Mouse (Mus musculus) heart, adult 2 months (tissue): ENCODE results near the gene Ubap1. TPM values are rescaled to one million over a fixed set of nuclear protein-coding genes. Genes with fewer than 3 reads are reported as not detected.

Experiments used
- DNase-seq, 2 experiments: peaks; one replicate each; pipeline ENCODE4 v3.0.0; 2021
- H3K27ac ChIP-seq: fragments of 200-600 bp; 2 replicates; pipeline ENCODE4 v1.8.1; 2022
- H3K27me3 ChIP-seq: fragments of 200-500 bp; 2 replicates; pipeline ENCODE4 v1.6.1; 2012; ENCODE audit warnings: mild to moderate bottlenecking, low read length, inconsistent platforms, mixed read lengths; ENCODE audit not compliant: control insufficient read depth, insufficient read depth
- H3K36me3 ChIP-seq: fragments of 200-500 bp; 2 replicates; pipeline ENCODE4 v1.6.1; 2012; ENCODE audit warnings: low read length, inconsistent platforms; ENCODE audit not compliant: control insufficient read depth, insufficient read depth
- H3K4me1 ChIP-seq: fragments of 200-500 bp; 2 replicates; pipeline ENCODE4 v1.6.1; 2011; ENCODE audit warnings: low read length; ENCODE audit not compliant: control insufficient read depth, insufficient read depth
- H3K4me3 ChIP-seq: fragments of 200-600 bp; 2 replicates; pipeline ENCODE4 v1.8.1; 2022
- H3K79me2 ChIP-seq: fragments of 200-500 bp; replicated peaks from 2 replicates; pipeline ENCODE4 v1.6.1; 2012; ENCODE audit warnings: mild to moderate bottlenecking, inconsistent platforms, low read length, moderate library complexity, mixed read lengths; ENCODE audit not compliant: control insufficient read depth, insufficient read depth
- H3K9ac ChIP-seq: fragments of 200-500 bp; 2 replicates; pipeline ENCODE4 v1.6.1; 2012; ENCODE audit warnings: low read depth, mild to moderate bottlenecking, control low read depth, inconsistent platforms, low read length, mixed read lengths
- CTCF ChIP-seq: fragments of 200-600 bp; IDR thresholded peaks from 2 replicates; pipeline ENCODE4 v1.8.1; 2022; ENCODE audit warnings: antibody characterized with exemption, mild to moderate bottlenecking, moderate library complexity
- EP300 ChIP-seq: fragments of 200-500 bp; IDR thresholded peaks from 2 replicates; pipeline ENCODE4 v1.6.1; 2011; ENCODE audit warnings: low read depth, low read length, control low read depth; ENCODE audit not compliant: insufficient read depth
- POLR2A ChIP-seq: fragments of 200-500 bp; IDR thresholded peaks from 2 replicates; pipeline ENCODE4 v1.6.1; 2011; ENCODE audit warnings: mild to moderate bottlenecking, low read depth, low read length, control low read depth; ENCODE audit not compliant: insufficient read depth
- WGBS: fragments of 180-500 bp; shearing (Covaris S2); methylation state at CpG from one replicate; pipeline ENCODE4 v1.1.7; 2018; 5-methylcytosine and 5-hydroxymethylcytosine counted together
- intact Hi-C: fragments of 180-260 bp; cut with DNase I; formaldehyde crosslinking; loops from one replicate; pipeline ENCODE4 v1.15.1; 2025
- polyA plus RNA-seq: library from polyadenylated mRNA; depleted of rRNA; stranded (reverse); fragments of >200 nt; gene quantifications from 2 replicates; pipeline ENCODE4 v1.2.3, GENCODE M21; 2012
- total RNA-seq, 2 experiments: library from RNA; stranded (reverse); gene quantifications; 2 replicates each; pipeline ENCODE4 v1.2.3; 2021

Ubap1 gene
- total and polyA plus RNA-seq, 3 experiments: 21.8 to 43.7 (median 37.3) TPM

DNA sequence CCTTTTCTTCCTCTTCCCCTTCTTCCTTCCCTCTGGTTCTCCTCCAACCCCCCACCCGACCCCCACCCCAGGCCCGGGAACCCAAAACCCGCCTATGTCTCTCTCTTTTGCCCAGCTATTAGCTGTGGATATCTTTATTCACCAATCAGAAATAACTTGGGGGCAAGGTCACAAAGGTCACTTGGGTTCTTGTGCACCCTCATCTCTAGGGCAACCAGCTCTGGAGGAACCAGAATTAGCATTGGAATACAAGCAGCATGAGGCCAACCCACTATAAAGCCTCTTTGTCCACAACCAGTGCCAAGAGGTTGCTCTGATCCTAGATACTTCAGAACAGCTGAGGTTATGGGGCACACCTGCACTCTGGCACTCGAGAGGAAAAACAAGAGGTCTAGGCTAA is 19.3 kb upstream of the Ubap1 start:
- Histone ChIP-seq H3K27me3 (no peaks in the 10 kb centered on the region), H3K27ac (no peak overlapping the region), H3K36me3 (no peaks in the 10 kb centered on the region), H3K4me3 (no peak overlapping the region), H3K9ac (no peak overlapping the region), H3K4me1 (no peaks in the 10 kb centered on the region), H3K79me2 (no peaks in the 10 kb centered on the region)
- DNase-seq: no peak
- intact Hi-C loops: no loop called here
- TF ChIP-seq CTCF (no peak), EP300 (no peak), POLR2A (no peak)
- 75% methylated on average over 4 of the region's 4 CpGs for WGBS

DNA sequence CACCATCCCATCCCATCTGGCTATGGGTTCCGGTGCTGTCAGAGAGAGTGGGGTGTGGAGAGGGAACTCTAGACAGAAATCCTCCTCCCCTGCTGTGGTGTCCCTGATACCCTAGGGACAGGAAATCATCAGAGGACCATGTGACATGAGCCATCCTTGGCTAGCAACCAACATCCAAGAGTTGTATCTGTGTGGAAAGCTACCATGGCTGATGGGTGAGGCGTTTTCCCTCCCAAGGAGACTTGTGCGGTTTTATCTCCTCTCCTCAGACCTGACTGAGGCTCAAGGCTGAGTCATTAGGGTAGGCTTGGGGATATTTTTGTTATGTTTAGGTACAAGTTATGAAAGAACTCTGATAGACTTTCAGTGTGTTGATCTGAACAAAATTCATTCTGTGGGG is 17.7 kb upstream of the Ubap1 start:
- H3K36me3 ChIP-seq: no peaks in the 10 kb centered on the region
- TF ChIP-seq CTCF (no peak), POLR2A (no peak), EP300 (no peak)
- H3K9ac ChIP-seq: no peak overlapping the region
- no peaks in the 10 kb centered on the region for H3K79me2 ChIP-seq
- H3K4me3 ChIP-seq: no peak overlapping the region
- no peaks in the 10 kb centered on the region for H3K27me3 ChIP-seq
- intact Hi-C loops: no loop called here
- 41% methylated on average over 3 of the region's 3 CpGs for WGBS
- no peaks in the 10 kb centered on the region for H3K4me1 ChIP-seq
- no peak overlapping the region for H3K27ac ChIP-seq
- DNase-seq: no peak

DNA sequence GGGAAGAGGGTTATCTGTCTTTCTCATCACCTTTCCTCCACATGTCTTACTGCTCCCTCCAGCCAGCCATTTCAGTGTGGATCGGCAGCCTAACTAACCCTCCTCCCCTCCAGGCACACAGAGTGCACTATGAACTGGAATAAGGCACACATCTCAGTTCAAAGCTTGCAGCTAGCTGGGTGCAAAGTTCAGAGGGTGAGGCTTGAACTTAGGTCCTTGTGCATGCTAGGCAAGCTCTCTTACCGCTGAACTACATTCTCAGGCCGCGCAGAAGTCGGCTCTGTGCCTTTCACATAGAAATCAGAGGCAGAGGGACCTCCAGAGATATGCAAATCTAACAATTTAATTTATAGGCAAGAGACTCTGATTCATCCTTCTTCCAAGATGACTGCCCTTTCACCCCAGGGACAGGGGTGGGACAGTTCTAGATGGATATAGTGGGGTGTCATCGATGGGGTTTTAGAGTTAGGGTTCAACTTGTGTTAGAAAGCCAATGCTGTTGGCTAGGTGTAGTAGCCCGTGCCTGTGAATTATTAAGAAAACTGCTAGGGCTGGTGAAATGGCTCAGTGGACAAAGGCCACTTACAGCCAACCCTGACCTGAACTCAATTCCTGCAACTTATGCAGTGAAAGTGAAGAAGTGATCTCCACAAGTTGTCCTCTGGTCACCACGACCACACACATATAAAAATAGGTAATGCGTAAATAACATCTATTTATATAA is 16.9 kb upstream of the Ubap1 start:
- no peak for TF ChIP-seq POLR2A
- no peak for TF ChIP-seq EP300
- TF ChIP-seq CTCF: no peak
- H3K4me1 ChIP-seq: no peaks in the 10 kb centered on the region
- DNase-seq: no peak
- H3K27ac ChIP-seq: no peak overlapping the region
- no peaks in the 10 kb centered on the region for H3K36me3 ChIP-seq
- no peak overlapping the region for H3K4me3 ChIP-seq
- no peak overlapping the region for H3K9ac ChIP-seq
- H3K27me3 ChIP-seq: no peaks in the 10 kb centered on the region
- intact Hi-C loops: no loop called here
- no peaks in the 10 kb centered on the region for H3K79me2 ChIP-seq
- 87% methylated on average over 9 of the region's 9 CpGs for WGBS

DNA sequence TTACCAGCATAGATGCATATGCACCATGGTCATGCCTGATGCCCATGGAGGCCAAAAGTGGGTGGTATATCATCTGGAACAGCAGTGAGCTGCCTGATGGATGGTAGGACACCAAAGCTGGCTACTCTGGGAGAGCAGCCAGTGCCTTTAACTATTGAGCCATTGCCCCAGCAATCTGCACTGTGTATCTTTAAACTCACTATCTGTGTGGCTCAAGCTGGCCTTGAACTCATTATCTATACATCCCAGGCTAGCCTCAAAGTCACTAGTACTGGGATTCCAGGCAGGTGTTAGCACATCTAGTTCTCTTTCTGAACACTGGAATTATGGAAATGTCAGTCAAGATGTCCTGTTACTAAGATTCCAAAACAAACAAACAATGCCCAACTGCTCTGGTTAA is 12.2 kb upstream of the Ubap1 start:
- no peaks in the 10 kb centered on the region for H3K4me1 ChIP-seq
- H3K27me3 ChIP-seq: no peaks in the 10 kb centered on the region
- H3K9ac ChIP-seq: no peak overlapping the region
- intact Hi-C loops: no loop called here
- no peak for TF ChIP-seq POLR2A
- DNase-seq: no peak
- H3K4me3 ChIP-seq: no peak overlapping the region
- no peaks in the 10 kb centered on the region for H3K79me2 ChIP-seq
- H3K36me3 ChIP-seq: no peaks in the 10 kb centered on the region
- H3K27ac ChIP-seq: no peak overlapping the region

DNA sequence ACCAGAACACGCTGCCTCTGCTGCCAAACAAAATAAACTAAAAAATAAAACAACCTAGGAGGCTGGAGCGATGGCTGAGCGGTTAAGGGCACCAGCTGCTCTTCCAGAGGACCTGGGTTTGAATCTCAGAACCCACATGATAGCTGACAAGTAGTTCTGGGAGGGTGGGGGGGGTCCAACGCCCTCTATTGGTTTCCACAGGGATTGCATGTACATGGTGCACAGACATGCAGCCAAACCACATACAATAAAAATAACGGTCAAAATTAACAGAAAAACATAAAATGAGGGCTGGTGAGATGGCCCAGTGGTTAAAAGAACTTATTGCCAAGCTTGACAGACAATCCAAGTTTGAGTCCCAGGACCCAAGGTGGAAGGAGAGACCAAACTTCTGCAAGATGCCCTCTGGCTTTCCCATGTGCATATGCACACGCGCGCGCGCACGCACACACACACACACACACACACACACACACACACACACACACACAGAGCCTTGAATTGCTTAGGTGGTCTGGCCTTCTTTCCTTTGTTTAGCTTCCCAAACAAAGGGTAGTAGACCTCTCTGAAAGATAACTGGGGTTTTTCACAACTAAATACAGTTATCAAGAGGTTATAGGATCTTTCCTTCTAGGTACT is 7.8 kb upstream of the Ubap1 start:
- H3K4me3 ChIP-seq: no peak overlapping the region
- H3K36me3 ChIP-seq: no peaks in the 10 kb centered on the region
- H3K79me2 ChIP-seq: no peaks in the 10 kb centered on the region
- no peaks in the 10 kb centered on the region for H3K4me1 ChIP-seq
- 73% methylated on average over 11 of the region's 11 CpGs for WGBS
- intact Hi-C loops: no loop called here
- no peak overlapping the region for H3K27ac ChIP-seq
- no peaks in the 10 kb centered on the region for H3K27me3 ChIP-seq
- no peak overlapping the region for H3K9ac ChIP-seq
- TF ChIP-seq EP300: no peak
- peak; percentile 32; the same call in 1 of the 2 replicates for TF ChIP-seq CTCF
- DNase-seq: no peak

DNA sequence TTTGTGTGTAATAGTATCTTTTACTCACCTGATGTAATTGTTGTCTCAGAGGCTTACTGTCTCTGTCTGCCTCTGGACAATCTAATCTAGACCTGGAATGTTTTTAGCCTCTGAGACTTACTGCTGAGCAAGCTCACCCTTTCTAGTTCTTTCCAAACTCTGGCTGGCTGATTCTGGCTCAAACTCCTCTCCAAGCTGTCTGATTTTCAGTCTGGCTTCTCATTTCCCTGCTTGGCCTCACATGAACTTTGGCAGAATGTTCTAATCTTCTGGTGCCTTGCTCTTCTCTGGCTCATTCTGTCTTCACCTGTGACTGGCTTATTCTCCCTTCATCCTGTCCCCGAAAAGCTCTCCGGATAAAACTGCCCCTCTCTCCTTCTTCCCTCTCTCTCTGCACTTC is 2.8 kb upstream of the Ubap1 start:
- Histone ChIP-seq H3K9ac (no peak overlapping the region), H3K4me3 (no peak overlapping the region), H3K36me3 (peaks cover 5% of the 10 kb centered on the region), H3K27ac (no peak overlapping the region), H3K79me2 (0 out of 2 replicates have a peak, but pooled peaks cover 2% of the 10 kb centered on the region), H3K27me3 (no peaks in the 10 kb centered on the region), H3K4me1 (peaks cover 7% of the 10 kb centered on the region)
- DNase-seq: peak in 1 of 2 experiments; percentile 7
- no peak for TF ChIP-seq CTCF
- TF ChIP-seq EP300: no peak
- TF ChIP-seq POLR2A: no peak
- 43% methylated on average over 2 of the region's 2 CpGs for WGBS
- intact Hi-C loops: no loop called here
